Mouse (Mus musculus) left cerebral cortex, postnatal 25 days (tissue): Measurements from ENCODE around the gene Ropn1l. TPM values are rescaled to one million over a fixed set of nuclear protein-coding genes. Genes with fewer than 3 reads are reported as not detected.

Experiments
- DNase-seq, 2 experiments: peaks; one replicate each; pipeline ENCODE4 v3.0.0; 2022; ENCODE audit warnings: low spot score in 2 of 2, mixed read lengths in 1 of 2
- intact Hi-C: fragments of 180-260 bp; cut with DNase I; formaldehyde crosslinking; loops from one replicate; pipeline ENCODE4 v1.15.1; 2025
- total RNA-seq, 2 experiments: library from RNA; stranded (reverse); gene quantifications; 2 replicates each; pipeline ENCODE4 v1.2.3; 2021

The Ropn1l gene
- total RNA-seq, 2 experiments from 2014 or later = 0.82 to 2.1 TPM

GRCm38 (mm10) chr15:31414179-31414898 lies 39.2 kb downstream of the Ropn1l start:
- intact Hi-C loops = no loop called here
- no peak for DNase-seq

GRCm38 (mm10) chr15:31413662-31414061 lies 39.9 kb downstream of the Ropn1l start:
- no peak for DNase-seq
- intact Hi-C loops = no loop called here

- intact Hi-C loops = no loop called here
- no peak for DNase-seq
These were observed 40.6 kb downstream of the Ropn1l start for GRCm38 (mm10) chr15:31412933-31413332.

GRCm38 (mm10) chr15:31412436-31412835 lies 41.1 kb downstream of the Ropn1l start:
- intact Hi-C loops = no loop called here
- no peak for DNase-seq

- DNase-seq = no peak
These were observed 46.0 kb downstream of the Ropn1l start for GRCm38 (mm10) chr15:31407490-31407889.

GRCm38 (mm10) chr15:31406881-31407280 lies 46.7 kb downstream of the Ropn1l start:
- intact Hi-C loops = no loop called here
- DNase-seq = no peak

More at GRCm38 (mm10) chr15:31407490-31407889, 46.0 kb downstream of the Ropn1l start:
- intact Hi-C loops = no loop called here

- intact Hi-C loops = no loop called here
- no peak for DNase-seq
These were observed 49.2 kb downstream of the Ropn1l start for GRCm38 (mm10) chr15:31404346-31404745.

GRCm38 (mm10) chr15:31402200-31402892 lies 51.2 kb downstream of the Ropn1l start:
- DNase-seq = no peak
- intact Hi-C loops = no loop called here

GRCm38 (mm10) chr15:31400974-31401373 lies 52.6 kb downstream of the Ropn1l start:
- intact Hi-C loops = no loop called here
- DNase-seq = no peak

GRCm38 (mm10) chr15:31398769-31399168 lies 54.8 kb downstream of the Ropn1l start:
- DNase-seq = peak; percentile 56 to 90
- intact Hi-C loops = no loop called here

GRCm38 (mm10) chr15:31397379-31397778 lies 56.2 kb downstream of the Ropn1l start:
- DNase-seq = no peak

GRCm38 (mm10) chr15:31396755-31397154 lies 56.8 kb downstream of the Ropn1l start:
- DNase-seq = peak in 1 of 2 experiments; percentile 87
- intact Hi-C loops = no loop called here

More at GRCm38 (mm10) chr15:31397379-31397778, 56.2 kb downstream of the Ropn1l start:
- intact Hi-C loops = no loop called here

- intact Hi-C loops = no loop called here
- no peak for DNase-seq
These were observed 57.6 kb downstream of the Ropn1l start for GRCm38 (mm10) chr15:31395986-31396385.

GRCm38 (mm10) chr15:31393402-31393801 lies 60.1 kb downstream of the Ropn1l start:
- DNase-seq = peak; percentile 66 to 96
- intact Hi-C loops = loop anchor here (1.0 to 2.0 kb wide), 4 partner anchors 25 to 56 kb away; no protein-coding TSS in a partner anchor

GRCm38 (mm10) chr15:31392705-31393104 lies 60.8 kb downstream of the Ropn1l start:
- peak; percentile 71 to 88 for DNase-seq
- intact Hi-C loops = loop anchor here (1.0 to 2.0 kb wide), 4 partner anchors 26 to 55 kb away; no protein-coding TSS in a partner anchor

GRCm38 (mm10) chr15:31392135-31392534 lies 61.4 kb downstream of the Ropn1l start:
- intact Hi-C loops = loop anchor here (2.0 kb wide), 1 partner anchor 47 kb away; no protein-coding TSS in a partner anchor
- DNase-seq = no peak

Other genes starting within 250 kb of the Ropn1l start
- gene Dap, start 229.4 kb downstream of the Ropn1l start, total RNA-seq = 1 to 10 TPM; 6.8 to 7.6 TPM
- gene Ankrd33b, start 86.0 kb downstream of the Ropn1l start, total RNA-seq = 10 to 100 TPM; 56.1 to 61.6 TPM
- gene March6, start 77.3 kb upstream of the Ropn1l start, total RNA-seq = 100 to 1,000 TPM; 196 to 206 TPM
- gene Cmbl, start 111.7 kb upstream of the Ropn1l start, total RNA-seq = 10 to 100 TPM; 14.5 to 16.3 TPM
- gene Cct5, start 148.1 kb upstream of the Ropn1l start, total RNA-seq = 100 to 1,000 TPM; 183 to 197 TPM
- 10 to 100 TPM; 11.4 to 11.8 TPM for gene Fam173b, start 148.1 kb upstream of the Ropn1l start, total RNA-seq